Mouse (Mus musculus): ENCODE data around the gene Gigyf1.

- TF ChIP-seq CTCF (conservative IDR thresholded peaks at IDR 0.05; ENCODE audit: insufficient read depth, insufficient read length, low read depth, low read length) (no peak), POLR2A (IDR thresholded peaks at IDR 0.05; ENCODE audit: low read depth, low read length) (no peak)
Measured at GRCm38 (mm10) chr5:137531414-137532130, 13.2 kb downstream of the Gigyf1 start.

All from kidney, adult 2 months (tissue).